Mouse (Mus musculus): ENCODE results near the gene Gm8797.

DNA sequence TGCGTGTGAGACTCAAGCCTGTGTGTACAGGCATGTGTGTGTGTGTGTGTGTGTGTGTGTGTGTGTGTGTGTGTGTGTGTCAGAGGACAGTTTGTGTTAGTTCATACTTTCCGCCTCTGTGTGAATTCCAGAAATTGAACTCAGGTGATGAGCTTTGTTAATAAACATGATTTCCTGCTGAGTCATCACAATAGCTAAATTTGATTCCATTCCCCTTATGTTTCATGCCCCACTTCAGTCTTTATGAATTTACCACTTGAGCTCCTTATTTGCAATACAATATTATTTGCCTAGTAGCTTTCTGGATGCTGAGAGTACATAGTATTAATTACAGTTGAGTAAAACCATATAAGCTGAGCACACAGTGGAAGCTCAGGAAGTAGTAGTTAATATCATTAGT is 26.3 kb downstream of the Gm8797 start:
- TF ChIP-seq POLR2A (IDR thresholded peaks at IDR 0.05; ENCODE audit: borderline replicate concordance, control insufficient read depth, low read depth, low read length), result no peak
- no peak for TF ChIP-seq CTCF (IDR thresholded peaks at IDR 0.05; ENCODE audit: control insufficient read depth, insufficient read depth, low read length)

Measured in bone marrow, adult 2 months (tissue).